Mouse (Mus musculus) spleen, adult 2 months (tissue): ENCODE measurements at regions not wholly inside any gene's neighbourhood (a gene's known extent, or its start where the extent isn't known, plus 50 kb on each side); places are given as distances from the start of the nearest gene placed in this dataset.

Experiments
- CTCF ChIP-seq: fragments of 200-500 bp; IDR thresholded peaks from 2 replicates; pipeline ENCODE4 v1.5.1; 2011; ENCODE audit warnings: mild to moderate bottlenecking, inconsistent platforms; ENCODE audit not compliant: insufficient read depth, insufficient read length, insufficient replicate concordance; ENCODE audit errors: extremely low read depth
- POLR2A ChIP-seq: fragments of 200-500 bp; IDR thresholded peaks from 2 replicates; pipeline ENCODE4 v1.6.1; 2011; ENCODE audit warnings: low read depth, low read length, inconsistent platforms

GRCm38 (mm10) chr5:12243179-12243805 is 139.9 kb upstream of the Sema3d start:
- no peak for TF ChIP-seq CTCF
- TF ChIP-seq POLR2A: no peak
